Mouse (Mus musculus): Measurements from ENCODE around the gene Rhog. TPM values are rescaled to one million over a fixed set of nuclear protein-coding genes. Genes with fewer than 3 reads are reported as not detected.
A peak's percentile ranks its signal among the peaks of the same experiment; 100 is the strongest.

Rhog gene
- polyA plus RNA-seq, 1 experiment from 2014 or later = 19.5 TPM

GRCm38 (mm10) chr7:102246956-102247797 lies 8.7 kb downstream of the Rhog start:
- Histone ChIP-seq H3K27ac (ENCODE audit: low read depth, low read length) (no peak overlapping the region), H3K4me3 (ENCODE audit: low read length) (no peak overlapping the region), H3K9ac (ENCODE audit: low read depth, low read length) (no peak overlapping the region), H3K27me3 (replicated peaks; ENCODE audit: control insufficient read depth, insufficient read depth, low read length) (no peaks in the 10 kb centered on the region), H3K9me3 (ENCODE audit: control insufficient read depth, low read length) (no peaks in the 10 kb centered on the region), H3K4me1 (ENCODE audit: control insufficient read depth, insufficient read depth, low read depth, low read length) (peaks cover 14% of the 10 kb centered on the region), H3K36me3 (ENCODE audit: control insufficient read depth, insufficient read depth, low read length) (no peaks in the 10 kb centered on the region), H3K4me2 (ENCODE audit: low read length) (peak overlapping the region; percentile 16; the same call in 1 of the 2 replicates)
- ATAC-seq = no peak
- 68% methylated on average over 12 of the region's 12 CpGs for WGBS

GRCm38 (mm10) chr7:102246265-102246664 lies 9.6 kb downstream of the Rhog start:
- no peaks in the 10 kb centered on the region for H3K27me3 ChIP-seq (replicated peaks; ENCODE audit: control insufficient read depth, insufficient read depth, low read length)
- no peaks in the 10 kb centered on the region for H3K36me3 ChIP-seq (ENCODE audit: control insufficient read depth, insufficient read depth, low read length)
- ATAC-seq = no peak
- WGBS = 71% methylated on average over 6 of the region's 6 CpGs
- no peaks in the 10 kb centered on the region for H3K9me3 ChIP-seq (ENCODE audit: control insufficient read depth, low read length)
- H3K9ac ChIP-seq (ENCODE audit: low read depth, low read length) = no peak overlapping the region
- H3K4me1 ChIP-seq (ENCODE audit: control insufficient read depth, insufficient read depth, low read depth, low read length) = peaks cover 12% of the 10 kb centered on the region
- H3K27ac ChIP-seq (ENCODE audit: low read depth, low read length) = no peak overlapping the region
- no peak overlapping the region for H3K4me2 ChIP-seq (ENCODE audit: low read length)
- no peak overlapping the region for H3K4me3 ChIP-seq (ENCODE audit: low read length)

- Histone ChIP-seq H3K4me1 (ENCODE audit: control insufficient read depth, insufficient read depth, low read depth, low read length) (peaks cover 9% of the 10 kb centered on the region), H3K9ac (ENCODE audit: low read depth, low read length) (no peak overlapping the region), H3K27me3 (replicated peaks; ENCODE audit: control insufficient read depth, insufficient read depth, low read length) (no peaks in the 10 kb centered on the region), H3K9me3 (ENCODE audit: control insufficient read depth, low read length) (no peaks in the 10 kb centered on the region), H3K4me2 (ENCODE audit: low read length) (no peak overlapping the region), H3K36me3 (ENCODE audit: control insufficient read depth, insufficient read depth, low read length) (no peaks in the 10 kb centered on the region), H3K27ac (ENCODE audit: low read depth, low read length) (no peak overlapping the region), H3K4me3 (ENCODE audit: low read length) (no peak overlapping the region)
- WGBS = 6% methylated on average over 1 of the region's 1 CpGs
- ATAC-seq = no peak
Observed at GRCm38 (mm10) chr7:102245775-102246174, 10.1 kb downstream of the Rhog start.

- no peaks in the 10 kb centered on the region for H3K27me3 ChIP-seq (replicated peaks; ENCODE audit: control insufficient read depth, insufficient read depth, low read length)
- H3K4me3 ChIP-seq (ENCODE audit: low read length) = no peak overlapping the region
- no peaks in the 10 kb centered on the region for H3K9me3 ChIP-seq (ENCODE audit: control insufficient read depth, low read length)
- H3K4me1 ChIP-seq (ENCODE audit: control insufficient read depth, insufficient read depth, low read depth, low read length) = peaks cover 9% of the 10 kb centered on the region
- H3K4me2 ChIP-seq (ENCODE audit: low read length) = no peak overlapping the region
- H3K36me3 ChIP-seq (ENCODE audit: control insufficient read depth, insufficient read depth, low read length) = no peaks in the 10 kb centered on the region; the same call in 1 of the 2 replicates
- ATAC-seq = no peak
- no peak overlapping the region for H3K9ac ChIP-seq (ENCODE audit: low read depth, low read length)
- 86% methylated on average over 3 of the region's 3 CpGs for WGBS
- no peak overlapping the region for H3K27ac ChIP-seq (ENCODE audit: low read depth, low read length)
Observed at GRCm38 (mm10) chr7:102244782-102245535, 10.9 kb downstream of the Rhog start.

GRCm38 (mm10) chr7:102243870-102244269 lies 12.0 kb downstream of the Rhog start:
- 85% methylated on average over 2 of the region's 2 CpGs for WGBS
- ATAC-seq = no peak

GRCm38 (mm10) chr7:102242917-102243316 lies 12.9 kb downstream of the Rhog start:
- 94% methylated on average over 3 of the region's 3 CpGs for WGBS

More at GRCm38 (mm10) chr7:102243870-102244269, 12.0 kb downstream of the Rhog start:
- no peaks in the 10 kb centered on the region for H3K9me3 ChIP-seq (ENCODE audit: control insufficient read depth, low read length)
- no peak overlapping the region for H3K27ac ChIP-seq (ENCODE audit: low read depth, low read length)
- H3K9ac ChIP-seq (ENCODE audit: low read depth, low read length) = no peak overlapping the region
- H3K4me2 ChIP-seq (ENCODE audit: low read length) = no peak overlapping the region
- H3K4me1 ChIP-seq (ENCODE audit: control insufficient read depth, insufficient read depth, low read depth, low read length) = peaks cover 9% of the 10 kb centered on the region
- peaks cover 7% of the 10 kb centered on the region for H3K36me3 ChIP-seq (ENCODE audit: control insufficient read depth, insufficient read depth, low read length)
- H3K27me3 ChIP-seq (replicated peaks; ENCODE audit: control insufficient read depth, insufficient read depth, low read length) = no peaks in the 10 kb centered on the region
- no peak overlapping the region for H3K4me3 ChIP-seq (ENCODE audit: low read length)

GRCm38 (mm10) chr7:102242371-102242770 lies 13.5 kb downstream of the Rhog start:
- Histone ChIP-seq H3K27ac (ENCODE audit: low read depth, low read length) (no peak overlapping the region), H3K9me3 (ENCODE audit: control insufficient read depth, low read length) (no peaks in the 10 kb centered on the region), H3K4me2 (ENCODE audit: low read length) (no peak overlapping the region), H3K36me3 (ENCODE audit: control insufficient read depth, insufficient read depth, low read length) (peaks cover 13% of the 10 kb centered on the region), H3K9ac (ENCODE audit: low read depth, low read length) (no peak overlapping the region), H3K4me1 (ENCODE audit: control insufficient read depth, insufficient read depth, low read depth, low read length) (peaks cover 6% of the 10 kb centered on the region), H3K27me3 (replicated peaks; ENCODE audit: control insufficient read depth, insufficient read depth, low read length) (no peaks in the 10 kb centered on the region), H3K4me3 (ENCODE audit: low read length) (no peak overlapping the region)
- WGBS = 85% methylated on average over 5 of the region's 5 CpGs
- ATAC-seq = no peak

More at GRCm38 (mm10) chr7:102242917-102243316, 12.9 kb downstream of the Rhog start:
- no peaks in the 10 kb centered on the region for H3K27me3 ChIP-seq (replicated peaks; ENCODE audit: control insufficient read depth, insufficient read depth, low read length)
- H3K36me3 ChIP-seq (ENCODE audit: control insufficient read depth, insufficient read depth, low read length) = peaks cover 10% of the 10 kb centered on the region
- no peak overlapping the region for H3K4me3 ChIP-seq (ENCODE audit: low read length)
- H3K4me2 ChIP-seq (ENCODE audit: low read length) = no peak overlapping the region
- peaks cover 9% of the 10 kb centered on the region for H3K4me1 ChIP-seq (ENCODE audit: control insufficient read depth, insufficient read depth, low read depth, low read length)
- H3K27ac ChIP-seq (ENCODE audit: low read depth, low read length) = no peak overlapping the region
- no peaks in the 10 kb centered on the region for H3K9me3 ChIP-seq (ENCODE audit: control insufficient read depth, low read length)
- H3K9ac ChIP-seq (ENCODE audit: low read depth, low read length) = no peak overlapping the region
- no peak for ATAC-seq

- Histone ChIP-seq H3K9ac (ENCODE audit: low read depth, low read length) (no peak overlapping the region), H3K27ac (ENCODE audit: low read depth, low read length) (no peak overlapping the region), H3K4me3 (ENCODE audit: low read length) (no peak overlapping the region), H3K4me2 (ENCODE audit: low read length) (no peak overlapping the region), H3K36me3 (ENCODE audit: control insufficient read depth, insufficient read depth, low read length) (peaks cover 19% of the 10 kb centered on the region), H3K4me1 (ENCODE audit: control insufficient read depth, insufficient read depth, low read depth, low read length) (no peaks in the 10 kb centered on the region), H3K9me3 (ENCODE audit: control insufficient read depth, low read length) (no peaks in the 10 kb centered on the region), H3K27me3 (replicated peaks; ENCODE audit: control insufficient read depth, insufficient read depth, low read length) (no peaks in the 10 kb centered on the region)
- WGBS = 94% methylated on average over 16 of the region's 16 CpGs
- ATAC-seq = no peak
Observed at GRCm38 (mm10) chr7:102239591-102239990, 16.3 kb downstream of the Rhog start.

GRCm38 (mm10) chr7:102238686-102239286 lies 17.1 kb downstream of the Rhog start:
- H3K27me3 ChIP-seq (replicated peaks; ENCODE audit: control insufficient read depth, insufficient read depth, low read length) = no peaks in the 10 kb centered on the region
- no peaks in the 10 kb centered on the region for H3K9me3 ChIP-seq (ENCODE audit: control insufficient read depth, low read length)
- WGBS = 88% methylated on average over 8 of the region's 8 CpGs
- H3K4me3 ChIP-seq (ENCODE audit: low read length) = no peak overlapping the region
- no peak overlapping the region for H3K27ac ChIP-seq (ENCODE audit: low read depth, low read length)
- ATAC-seq = no peak
- H3K36me3 ChIP-seq (ENCODE audit: control insufficient read depth, insufficient read depth, low read length) = peaks cover 19% of the 10 kb centered on the region
- H3K9ac ChIP-seq (ENCODE audit: low read depth, low read length) = no peak overlapping the region
- no peaks in the 10 kb centered on the region for H3K4me1 ChIP-seq (ENCODE audit: control insufficient read depth, insufficient read depth, low read depth, low read length)
- H3K4me2 ChIP-seq (ENCODE audit: low read length) = no peak overlapping the region
